Mouse (Mus musculus) bone marrow, adult 2 months (tissue): ENCODE results near the gene Atxn2l.

ENCODE experiments used
- CTCF ChIP-seq: fragments of 200-500 bp; IDR thresholded peaks from 2 replicates; pipeline ENCODE4 v1.5.1; 2011; ENCODE audit warnings: low read length, control low read depth; ENCODE audit not compliant: control insufficient read depth, insufficient read depth
- POLR2A ChIP-seq: fragments of 200-500 bp; IDR thresholded peaks from 2 replicates; pipeline ENCODE4 v1.6.1; 2011; ENCODE audit warnings: low read depth, mild to moderate bottlenecking, control low read depth, low read length, borderline replicate concordance; ENCODE audit not compliant: control insufficient read depth

DNA sequence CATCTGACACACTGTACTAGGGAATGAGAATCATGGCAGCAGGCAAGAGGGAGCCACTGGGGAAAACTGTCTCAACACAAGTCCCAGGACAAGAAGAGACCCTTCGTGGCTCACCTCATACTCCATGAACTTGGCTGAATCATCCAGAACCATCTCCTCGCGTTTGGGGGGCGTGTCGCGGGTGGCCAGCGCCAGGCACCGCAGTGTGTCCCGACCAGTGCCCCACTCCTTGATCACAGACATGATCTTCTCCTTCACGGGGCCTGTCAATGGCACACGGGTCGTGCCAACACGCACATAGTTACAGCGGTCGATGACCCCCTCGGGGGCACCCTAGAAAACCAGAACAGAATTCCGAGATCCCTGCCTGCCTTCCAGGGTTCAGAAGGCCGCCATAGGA is 53.2 kb downstream of the Atxn2l start:
- TF ChIP-seq POLR2A: no peak
- no peak for TF ChIP-seq CTCF
